Mouse (Mus musculus): Measurements from ENCODE around the gene Tgfbrap1. TPM values are rescaled to one million over a fixed set of nuclear protein-coding genes. Genes with fewer than 3 reads are reported as not detected.

Tgfbrap1 gene
- total and polyA plus RNA-seq, 3 experiments: 3.8 to 8.4 (median 6.0) TPM

GRCm38 (mm10) chr1:43006524-43006923 is 91.9 kb downstream of the Tgfbrap1 start:
- H3K27me3 ChIP-seq (replicated peaks): no peaks in the 10 kb centered on the region
- no peak for DNase-seq (ENCODE audit: extremely low read depth)
- no peak overlapping the region for H3K9ac ChIP-seq (ENCODE audit: insufficient read depth, low read depth)
- no peak overlapping the region for H3K4me3 ChIP-seq (replicated peaks in 1 of 3; ENCODE audit: low read depth in 2 of 3, low read length in 2 of 3, poor library complexity in 1 of 3)
- dilution Hi-C loops (cut with MboI; ENCODE audit: extremely low pct_ligation_motif_present, extremely low pct_unique_long_range_greater_than_20kb, low sequenced_read_pairs) (no loop called here), in situ Hi-C loops (cut with MboI; ENCODE audit: low pct_ligation_motif_present, low pct_unique_long_range_greater_than_20kb, low sequenced_read_pairs) (no loop called here)
- no peaks in the 10 kb centered on the region for H3K79me2 ChIP-seq (replicated peaks; ENCODE audit: control insufficient read depth, extremely low read depth, insufficient read depth, poor library complexity, severe bottlenecking)
- H3K4me2 ChIP-seq (ENCODE audit: insufficient read depth, low read depth, poor library complexity, severe bottlenecking): no peak overlapping the region
- TF ChIP-seq ETS1 (conservative IDR thresholded peaks at IDR 0.05; ENCODE audit: low read depth, low read length): no peak
- no peak for TF ChIP-seq CHD1 (IDR thresholded peaks at IDR 0.05; ENCODE audit: low read depth, low read length)
- TF ChIP-seq PAX5 (IDR thresholded peaks at IDR 0.05; ENCODE audit: low read length): no peak
- TF ChIP-seq KAT2A (IDR thresholded peaks at IDR 0.05; ENCODE audit: insufficient replicate concordance, low read length): no peak
- TF ChIP-seq TCF12 (IDR thresholded peaks at IDR 0.05; ENCODE audit: low read depth, low read length): no peak
- no peak for TF ChIP-seq JUND (conservative IDR thresholded peaks at IDR 0.05; ENCODE audit: low read depth, low read length)
- no peak for TF ChIP-seq EP300 (IDR thresholded peaks at IDR 0.05; ENCODE audit: low read length)
- TF ChIP-seq MXI1 (IDR thresholded peaks at IDR 0.05; ENCODE audit: low read depth, low read length): no peak
- TF ChIP-seq SMC3 (IDR thresholded peaks at IDR 0.05; ENCODE audit: low read depth, low read length): no peak
- TF ChIP-seq USF2 (conservative IDR thresholded peaks at IDR 0.05; ENCODE audit: low read depth, low read length): no peak
- TF ChIP-seq HCFC1 (IDR thresholded peaks at IDR 0.05; ENCODE audit: low read depth, low read length): no peak
- no peak for TF ChIP-seq MAX (IDR thresholded peaks at IDR 0.05; ENCODE audit: low read length)
- TF ChIP-seq CTCF (conservative IDR thresholded peaks at IDR 0.05 in 1 of 2, IDR thresholded peaks at IDR 0.05 in 1 of 2; ENCODE audit: low read depth in 2 of 2, low read length in 2 of 2): no peak
- no peak for TF ChIP-seq MEF2A (IDR thresholded peaks at IDR 0.05; ENCODE audit: borderline replicate concordance, low read depth, low read length)
- no peak for TF ChIP-seq E2F4 (IDR thresholded peaks at IDR 0.05; ENCODE audit: insufficient replicate concordance, low read depth, low read length)
- H3K4me1 ChIP-seq (ENCODE audit: control insufficient read depth in 1 of 2, insufficient read depth in 2 of 2): no peaks in the 10 kb centered on the region
- H3K27ac ChIP-seq (ENCODE audit: insufficient read depth, low read depth): no peak overlapping the region
- no peaks in the 10 kb centered on the region for H3K9me3 ChIP-seq (replicated peaks; ENCODE audit: low read length)
- no peaks in the 10 kb centered on the region for H3K36me3 ChIP-seq (replicated peaks in 1 of 2; ENCODE audit: control insufficient read depth in 1 of 2, insufficient read depth in 1 of 2, low read length in 1 of 2)

DNA sequence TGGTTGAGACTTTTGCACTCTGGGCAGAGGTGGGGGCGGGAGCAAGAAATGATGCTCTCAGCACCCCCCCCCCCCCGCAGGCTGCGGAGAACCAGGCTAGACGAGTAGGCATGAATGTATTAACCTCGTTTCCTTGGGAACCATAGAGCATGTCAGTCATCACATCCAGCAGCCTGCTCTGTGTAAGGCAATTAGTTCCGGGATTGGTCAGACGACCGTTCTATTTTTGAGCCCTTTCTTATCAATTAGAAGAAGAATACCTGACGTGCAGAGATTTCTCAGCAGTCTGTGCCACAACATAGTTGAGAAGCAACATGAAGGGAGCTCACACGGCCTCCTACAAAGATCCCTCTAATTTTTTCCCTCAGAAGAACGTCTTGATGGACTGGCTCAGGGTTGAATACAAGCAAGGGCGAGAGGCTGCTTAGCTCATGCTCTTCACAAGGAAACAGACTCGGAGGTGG is 92.4 kb downstream of the Tgfbrap1 start:
- Histone ChIP-seq H3K4me3 (replicated peaks in 1 of 3; ENCODE audit: low read depth in 2 of 3, low read length in 2 of 3, poor library complexity in 1 of 3) (no peak overlapping the region), H3K79me2 (replicated peaks; ENCODE audit: control insufficient read depth, extremely low read depth, insufficient read depth, poor library complexity, severe bottlenecking) (no peaks in the 10 kb centered on the region), H3K36me3 (replicated peaks in 1 of 2; ENCODE audit: control insufficient read depth in 1 of 2, insufficient read depth in 1 of 2, low read length in 1 of 2) (no peaks in the 10 kb centered on the region), H3K27me3 (replicated peaks) (no peaks in the 10 kb centered on the region), H3K9me3 (replicated peaks; ENCODE audit: low read length) (no peaks in the 10 kb centered on the region), H3K9ac (ENCODE audit: insufficient read depth, low read depth) (no peak overlapping the region), H3K4me2 (ENCODE audit: insufficient read depth, low read depth, poor library complexity, severe bottlenecking) (no peak overlapping the region), H3K27ac (ENCODE audit: insufficient read depth, low read depth) (no peak overlapping the region), H3K4me1 (ENCODE audit: control insufficient read depth in 1 of 2, insufficient read depth in 2 of 2) (no peaks in the 10 kb centered on the region)
- dilution Hi-C loops (cut with MboI; ENCODE audit: extremely low pct_ligation_motif_present, extremely low pct_unique_long_range_greater_than_20kb, low sequenced_read_pairs) (no loop called here), in situ Hi-C loops (cut with MboI; ENCODE audit: low pct_ligation_motif_present, low pct_unique_long_range_greater_than_20kb, low sequenced_read_pairs) (no loop called here)
- no peak for DNase-seq (ENCODE audit: extremely low read depth)
- TF ChIP-seq GABPA (IDR thresholded peaks at IDR 0.05; ENCODE audit: insufficient replicate concordance, low read depth, low read length) (no peak), RCOR1 (conservative IDR thresholded peaks at IDR 0.05; ENCODE audit: low read depth, low read length) (no peak), ZC3H11A (IDR thresholded peaks at IDR 0.05; ENCODE audit: low read depth, low read length) (no peak), MAZ (IDR thresholded peaks at IDR 0.05; ENCODE audit: low read depth, low read length) (no peak), NRF1 (IDR thresholded peaks at IDR 0.05; ENCODE audit: low read depth, low read length) (no peak), USF2 (conservative IDR thresholded peaks at IDR 0.05; ENCODE audit: low read depth, low read length) (no peak), ZKSCAN1 (IDR thresholded peaks at IDR 0.05; ENCODE audit: borderline replicate concordance, low read depth, low read length) (no peak)

Other genes starting within 250 kb of the Tgfbrap1 start
- 105 and 111 TPM in 2 replicates for gene Mrps9, start 247.4 kb downstream of the Tgfbrap1 start, total RNA-seq (2012; rRNA removed)
- gene Mrps9, start 247.4 kb downstream of the Tgfbrap1 start, total RNA-seq (2014; rRNA removed): 134 and 144 TPM in 2 replicates
- 89.9 and 98.6 TPM in 2 replicates for gene Mrps9, start 247.4 kb downstream of the Tgfbrap1 start, polyA plus RNA-seq (2012; ENCODE audit: insufficient read length, low read depth)
- not detected in 2 replicates for gene Gpr45, start 145.8 kb downstream of the Tgfbrap1 start, total RNA-seq (2012; rRNA removed)
- not detected in 2 replicates for gene Gpr45, start 145.8 kb downstream of the Tgfbrap1 start, total RNA-seq (2014; rRNA removed)
- not detected in 2 replicates for gene Gpr45, start 145.8 kb downstream of the Tgfbrap1 start, polyA plus RNA-seq (2012; ENCODE audit: insufficient read length, low read depth)
- gene AI597479, start 73 bp upstream of the Tgfbrap1 start, total RNA-seq (2012; rRNA removed): 20.9 and 22.6 TPM in 2 replicates
- 39.8 and 42.6 TPM in 2 replicates for gene AI597479, start 73 bp upstream of the Tgfbrap1 start, total RNA-seq (2014; rRNA removed)
- 18.4 and 19.5 TPM in 2 replicates for gene AI597479, start 73 bp upstream of the Tgfbrap1 start, polyA plus RNA-seq (2012; ENCODE audit: insufficient read length, low read depth)
- 0.21 TPM in 1 of 2 replicates, not detected in the other for gene Fhl2, start 98.3 kb upstream of the Tgfbrap1 start, total RNA-seq (2012; rRNA removed)
- 0.13 TPM in 1 of 2 replicates, not detected in the other for gene Fhl2, start 98.3 kb upstream of the Tgfbrap1 start, total RNA-seq (2014; rRNA removed)
- gene Fhl2, start 98.3 kb upstream of the Tgfbrap1 start, polyA plus RNA-seq (2012; ENCODE audit: insufficient read length, low read depth): 0.14 TPM in 1 of 2 replicates, not detected in the other